Mouse (Mus musculus) intestine, postnatal 0 days (tissue): ENCODE data around the gene Prcp. TPM values are rescaled to one million over a fixed set of nuclear protein-coding genes. Genes with fewer than 3 reads are reported as not detected.
A peak's percentile ranks its signal among the peaks of the same experiment; 100 is the strongest.

Source experiments
- ATAC-seq: fragments of 200-750 bp; cut with Nextera tagmentation; 2 replicates; pipeline ENCODE4 v1.8.0; 2017; ENCODE audit warnings: mild to moderate bottlenecking, moderate TSS enrichment, moderate library complexity
- H3K27ac ChIP-seq: fragments of 300-500 bp; sonication (generic); 2 replicates; pipeline ENCODE4 v1.5.1; 2014; ENCODE audit warnings: mild to moderate bottlenecking, low read depth, low read length, moderate library complexity
- H3K27me3 ChIP-seq: fragments of 300-500 bp; sonication (generic); replicated peaks from 2 replicates; pipeline ENCODE4 v1.6.1; 2014; ENCODE audit warnings: low read length, mixed read lengths; ENCODE audit not compliant: control insufficient read depth, insufficient read depth
- H3K36me3 ChIP-seq: fragments of 300-500 bp; sonication (generic); 2 replicates; pipeline ENCODE4 v1.6.1; 2014; ENCODE audit warnings: mild to moderate bottlenecking, moderate library complexity; ENCODE audit not compliant: control insufficient read depth, insufficient read depth
- H3K4me1 ChIP-seq: fragments of 300-500 bp; sonication (generic); replicated peaks from 2 replicates; pipeline ENCODE4 v1.6.1; 2014; ENCODE audit warnings: antibody characterized with exemption, low read length, mixed read lengths; ENCODE audit not compliant: control insufficient read depth, insufficient read depth
- H3K4me2 ChIP-seq: fragments of 300-500 bp; sonication (generic); replicated peaks from 2 replicates; pipeline ENCODE4 v1.6.1; 2014; ENCODE audit warnings: low read depth, mild to moderate bottlenecking, moderate library complexity
- H3K4me3 ChIP-seq: fragments of 300-500 bp; sonication (generic); 2 replicates; pipeline ENCODE4 v1.5.1; 2014; ENCODE audit warnings: low read depth, low read length
- H3K9ac ChIP-seq: fragments of 300-500 bp; sonication (generic); 2 replicates; pipeline ENCODE4 v1.6.1; 2014; ENCODE audit warnings: mild to moderate bottlenecking, low read depth, low read length
- H3K9me3 ChIP-seq: fragments of 300-500 bp; sonication (generic); 2 replicates; pipeline ENCODE4 v1.6.1; 2016; ENCODE audit warnings: mixed run types; ENCODE audit not compliant: control insufficient read depth
- CTCF ChIP-seq: sonication (generic); IDR thresholded peaks from 2 replicates; pipeline ENCODE4 v1.5.1; 2016; ENCODE audit warnings: low read depth, mild to moderate bottlenecking, control low read depth, antibody characterized with exemption, moderate library complexity
- WGBS: fragments of 180-500 bp; shearing (Covaris S2); extraction: QIAGEN DNeasy Blood & Tissue Kit; methylation state at CpG from one replicate; pipeline ENCODE4 v1.1.7; 2014; 5-methylcytosine and 5-hydroxymethylcytosine counted together
- polyA plus RNA-seq: library from polyadenylated mRNA; unstranded; fragments of >200 nt; fragmentation: Nextera tagmentation; extraction: Ambion mirVana; gene quantifications from 2 replicates; pipeline ENCODE4 v1.2.1, GENCODE M21; 2015

Prcp gene
- polyA plus RNA-seq, 1 experiment from 2014 or later = 25.4 TPM

DNA sequence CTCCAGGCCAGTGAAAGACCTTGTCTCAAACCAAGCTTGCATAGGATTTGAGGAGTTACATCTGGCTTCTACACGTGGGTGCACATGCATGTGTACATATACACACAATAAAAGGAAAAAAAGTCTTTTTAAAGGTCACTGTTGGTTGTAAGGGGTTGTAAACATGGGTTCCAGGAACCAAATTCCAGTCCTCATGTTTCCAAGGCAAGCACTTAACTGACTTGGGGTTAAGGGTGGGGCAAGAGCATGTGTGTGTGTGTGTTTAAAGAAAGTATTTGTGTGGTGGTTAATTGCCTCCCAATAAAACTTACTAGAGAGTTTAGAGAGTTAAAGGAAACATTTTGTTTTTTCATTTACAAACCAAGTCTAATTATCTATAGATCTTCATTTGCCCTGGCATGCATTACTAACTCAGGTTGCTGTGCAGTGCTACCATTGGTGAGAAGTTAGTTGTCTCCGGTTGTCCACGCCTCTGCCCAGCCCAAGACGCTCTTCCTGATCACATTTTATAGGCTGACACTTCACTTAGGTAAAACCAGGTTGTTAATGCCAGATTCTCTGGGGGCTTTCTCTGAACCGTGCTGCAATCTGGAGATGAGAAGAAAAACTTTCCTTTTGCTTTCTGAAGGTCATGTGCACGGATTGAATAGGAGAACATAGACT lies 10.9 kb downstream of the Prcp start:
- Histone ChIP-seq H3K4me1 (peaks cover 4% of the 10 kb centered on the region), H3K36me3 (no peaks in the 10 kb centered on the region), H3K9me3 (no peaks in the 10 kb centered on the region), H3K9ac (no peak overlapping the region), H3K4me2 (0 out of 2 replicates have a peak overlapping the region, but pooled peaks have one; percentile 21), H3K27ac (no peak overlapping the region), H3K4me3 (no peak overlapping the region), H3K27me3 (no peaks in the 10 kb centered on the region)
- WGBS = 57% methylated on average over 6 of the region's 6 CpGs
- ATAC-seq = peak; percentile 52; the same call in 1 of the 2 replicates
- no peak for TF ChIP-seq CTCF

DNA sequence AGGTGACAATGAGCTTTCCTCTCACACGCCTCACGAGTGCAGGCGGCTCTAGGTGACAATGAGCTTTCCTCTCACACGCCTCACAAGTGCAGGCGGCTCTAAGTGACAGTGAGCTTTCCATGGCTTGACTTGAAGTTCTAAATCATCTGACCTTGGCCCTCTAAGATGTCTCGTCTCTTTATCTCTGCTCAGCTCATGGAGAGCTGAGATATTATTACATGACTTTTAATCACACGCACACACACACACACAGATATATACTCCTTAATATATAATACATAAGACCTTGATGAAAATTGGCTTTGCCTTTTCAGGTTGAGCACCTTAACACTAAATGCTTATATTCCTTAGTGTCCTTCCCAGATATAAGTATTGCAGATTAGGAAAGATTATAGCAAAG lies 12.5 kb downstream of the Prcp start:
- Histone ChIP-seq H3K4me2 (no peak overlapping the region), H3K27me3 (no peaks in the 10 kb centered on the region), H3K4me1 (peaks cover 4% of the 10 kb centered on the region), H3K9ac (no peak overlapping the region), H3K9me3 (no peaks in the 10 kb centered on the region), H3K36me3 (no peaks in the 10 kb centered on the region), H3K27ac (no peak overlapping the region), H3K4me3 (no peak overlapping the region)
- no peak for ATAC-seq
- 77% methylated on average over 7 of the region's 7 CpGs for WGBS
- no peak for TF ChIP-seq CTCF

- Histone ChIP-seq H3K27me3 (no peaks in the 10 kb centered on the region), H3K27ac (no peak overlapping the region), H3K4me2 (no peak overlapping the region), H3K36me3 (no peaks in the 10 kb centered on the region), H3K9ac (no peak overlapping the region), H3K4me3 (no peak overlapping the region), H3K9me3 (no peaks in the 10 kb centered on the region), H3K4me1 (peaks cover 4% of the 10 kb centered on the region)
- no peak for TF ChIP-seq CTCF
- ATAC-seq = no peak
- 82% methylated on average over 5 of the region's 5 CpGs for WGBS
These were observed 13.0 kb downstream of the Prcp start for GRCm38 (mm10) chr7:92887230-92887629.

- H3K27ac ChIP-seq = no peak overlapping the region
- no peak for TF ChIP-seq CTCF
- no peak overlapping the region for H3K4me3 ChIP-seq
- no peaks in the 10 kb centered on the region; the same call in 1 of the 2 replicates for H3K4me1 ChIP-seq
- H3K27me3 ChIP-seq = no peaks in the 10 kb centered on the region
- H3K36me3 ChIP-seq = no peaks in the 10 kb centered on the region
- H3K4me2 ChIP-seq = no peak overlapping the region
- H3K9ac ChIP-seq = no peak overlapping the region
- ATAC-seq = no peak
- no peaks in the 10 kb centered on the region for H3K9me3 ChIP-seq
- WGBS = 30% methylated on average over 1 of the region's 1 CpGs
These were observed 15.9 kb downstream of the Prcp start for GRCm38 (mm10) chr7:92890211-92890610.

- Histone ChIP-seq H3K27me3 (no peaks in the 10 kb centered on the region), H3K9ac (no peak overlapping the region), H3K9me3 (no peaks in the 10 kb centered on the region), H3K4me3 (no peak overlapping the region), H3K27ac (no peak overlapping the region), H3K4me1 (no peaks in the 10 kb centered on the region; the same call in 1 of the 2 replicates), H3K4me2 (no peak overlapping the region), H3K36me3 (no peaks in the 10 kb centered on the region)
- 23% methylated on average over 4 of the region's 4 CpGs for WGBS
- no peak for ATAC-seq
- TF ChIP-seq CTCF = no peak
These were observed 16.5 kb downstream of the Prcp start for GRCm38 (mm10) chr7:92890618-92891230.

DNA sequence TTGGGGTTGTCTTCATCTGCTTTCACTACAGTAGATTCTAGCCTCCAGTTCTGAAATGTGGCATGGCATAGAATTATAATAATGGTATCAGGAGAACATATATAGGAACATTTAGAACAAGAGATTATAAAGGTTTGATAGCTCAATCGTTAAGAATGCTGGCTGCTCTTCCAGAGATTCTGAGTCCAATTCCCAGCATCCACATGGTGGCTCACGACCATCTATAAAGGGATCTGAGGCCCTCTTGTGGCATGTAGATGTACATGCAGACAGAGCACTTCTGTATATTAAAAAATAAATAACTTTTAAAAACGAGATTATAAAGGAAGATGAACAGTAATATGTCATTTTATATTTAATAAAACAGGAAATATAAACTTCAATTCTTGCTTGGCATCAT lies 19.2 kb downstream of the Prcp start:
- no peaks in the 10 kb centered on the region for H3K27me3 ChIP-seq
- H3K4me2 ChIP-seq = no peak overlapping the region
- no peak for ATAC-seq
- no peak overlapping the region for H3K4me3 ChIP-seq
- H3K27ac ChIP-seq = no peak overlapping the region
- no peaks in the 10 kb centered on the region for H3K9me3 ChIP-seq
- H3K9ac ChIP-seq = no peak overlapping the region
- 43% methylated on average over 3 of the region's 3 CpGs for WGBS
- H3K36me3 ChIP-seq = no peaks in the 10 kb centered on the region
- H3K4me1 ChIP-seq = no peaks in the 10 kb centered on the region; the same call in 1 of the 2 replicates
- TF ChIP-seq CTCF = peak; percentile 69
